Comparison of ENCODE assay signal across 8 mouse cellular contexts in the genomic region with DNA sequence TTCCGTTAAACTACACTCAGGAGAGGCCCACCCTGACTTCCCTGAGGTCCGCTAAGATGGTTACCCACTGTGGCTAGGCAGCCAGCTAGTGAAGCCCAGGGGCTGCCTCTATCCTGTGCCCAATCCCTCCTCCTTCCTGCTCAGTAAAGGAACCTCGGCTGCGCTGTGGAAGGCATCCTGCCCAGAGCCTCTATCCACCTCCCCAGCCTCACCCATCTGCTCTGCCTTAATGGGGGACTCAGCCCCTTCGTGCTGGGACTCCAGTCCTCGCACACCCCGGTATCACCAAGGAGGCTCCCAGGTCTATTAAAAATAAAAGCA. TPM values are rescaled to one million over a fixed set of nuclear protein-coding genes. Genes with fewer than 3 reads are reported as not detected.
A peak's percentile ranks its signal among the peaks of the same experiment; 100 is the strongest.
DNase-seq lines count a peak whose midpoint lies in the region; ATAC-seq and TF ChIP-seq lines count a peak whose summit lies in the region.

No protein-coding gene starts in this region.

- H3K9me3 ChIP-seq in kidney, postnatal 0 days (replicated peaks; ENCODE audit: low read length), result no peaks in the 10 kb centered on the region
- H3K9me3 ChIP-seq in embryonic facial prominence, embryonic 15.5 days (replicated peaks), result no peaks in the 10 kb centered on the region
- no peaks in the 10 kb centered on the region for H3K9me3 ChIP-seq in limb, embryonic 15.5 days
- H3K9me3 ChIP-seq in stomach, embryonic 16.5 days (replicated peaks; ENCODE audit: control insufficient read depth, low read length), result no peaks in the 10 kb centered on the region

- 13% methylated on average over 7 of the region's 7 CpGs for WGBS in kidney, postnatal 0 days
- WGBS in embryonic facial prominence, embryonic 15.5 days, result 11% methylated on average over 7 of the region's 7 CpGs
- 13% methylated on average over 7 of the region's 7 CpGs for WGBS in limb, embryonic 15.5 days
- 23% methylated on average over 7 of the region's 7 CpGs for WGBS in stomach, embryonic 16.5 days

- no peaks in the 10 kb centered on the region; the same call in 1 of the 2 replicates for H3K27me3 ChIP-seq in kidney, postnatal 0 days (ENCODE audit: insufficient read depth, low read length)
- H3K27me3 ChIP-seq in embryonic facial prominence, embryonic 15.5 days, result peaks cover 18% of the 10 kb centered on the region; the same call in 1 of the 2 replicates
- peaks cover 19% of the 10 kb centered on the region for H3K27me3 ChIP-seq in limb, embryonic 15.5 days
- H3K27me3 ChIP-seq in stomach, embryonic 16.5 days (ENCODE audit: control insufficient read depth, insufficient read depth, low read length), result peaks cover 10% of the 10 kb centered on the region; the same call in 1 of the 2 replicates

- no peaks in the 10 kb centered on the region for H3K36me3 ChIP-seq in kidney, postnatal 0 days (ENCODE audit: insufficient read depth, low read length)
- H3K36me3 ChIP-seq in embryonic facial prominence, embryonic 15.5 days, result no peaks in the 10 kb centered on the region
- H3K36me3 ChIP-seq in limb, embryonic 15.5 days, result no peaks in the 10 kb centered on the region
- no peaks in the 10 kb centered on the region for H3K36me3 ChIP-seq in stomach, embryonic 16.5 days (ENCODE audit: control insufficient read depth, insufficient read depth, low read length)

- no peak for DNase-seq in kidney, postnatal 0 days (ENCODE audit: low spot score)
- DNase-seq in kidney, postnatal 14 days, result no peak
- no peak for DNase-seq in layer of hippocampus, postnatal 36 days
- no peak for DNase-seq in kidney, adult 8-10 months

- no peak for ATAC-seq in kidney, postnatal 0 days (replicated peaks; ENCODE audit: low FRiP score, low read depth)
- ATAC-seq in embryonic facial prominence, embryonic 15.5 days (ENCODE audit: insufficient number of reproducible peaks, low FRiP score, low TSS enrichment, low read depth), result no peak
- no peak for ATAC-seq in limb, embryonic 15.5 days (ENCODE audit: insufficient number of reproducible peaks, low FRiP score, low TSS enrichment, low read depth)
- no peak for ATAC-seq in stomach, embryonic 16.5 days (ENCODE audit: insufficient read depth, low FRiP score)

- H3K9ac ChIP-seq in kidney, postnatal 0 days (ENCODE audit: low read depth, low read length), result no peak overlapping the region
- H3K9ac ChIP-seq in embryonic facial prominence, embryonic 15.5 days, result 0 out of 2 replicates have a peak overlapping the region, but pooled peaks have one; percentile 21
- no peak overlapping the region for H3K9ac ChIP-seq in limb, embryonic 15.5 days
- peak overlapping the region; percentile 51 for H3K9ac ChIP-seq in stomach, embryonic 16.5 days (ENCODE audit: low read length)

- no peak for TF ChIP-seq POLR2A in bone marrow macrophage, adult 2 months (IDR thresholded peaks at IDR 0.05; ENCODE audit: borderline replicate concordance, low read depth, low read length)

- peak overlapping the region; percentile 67 for H3K4me2 ChIP-seq in kidney, postnatal 0 days (ENCODE audit: low read length)
- H3K4me2 ChIP-seq in embryonic facial prominence, embryonic 15.5 days (replicated peaks), result peak overlapping the region; percentile 88
- peak overlapping the region; percentile 93 for H3K4me2 ChIP-seq in limb, embryonic 15.5 days
- no peak overlapping the region for H3K4me2 ChIP-seq in stomach, embryonic 16.5 days (ENCODE audit: low read depth, low read length)

- no peak for TF ChIP-seq CTCF in kidney, postnatal 0 days (IDR thresholded peaks at IDR 0.05; ENCODE audit: low read depth)
- no peak for TF ChIP-seq CTCF in bone marrow macrophage, adult 2 months (IDR thresholded peaks at IDR 0.05; ENCODE audit: low read depth, low read length)

- H3K4me1 ChIP-seq in kidney, postnatal 0 days (replicated peaks; ENCODE audit: insufficient read depth, low read length), result peaks cover 9% of the 10 kb centered on the region
- peaks cover 33% of the 10 kb centered on the region for H3K4me1 ChIP-seq in bone marrow macrophage, adult 2 months (ENCODE audit: control insufficient read depth, insufficient read depth, low read length)
- H3K4me1 ChIP-seq in embryonic facial prominence, embryonic 15.5 days, result peaks cover 20% of the 10 kb centered on the region
- H3K4me1 ChIP-seq in limb, embryonic 15.5 days, result peaks cover 29% of the 10 kb centered on the region
- peaks cover 16% of the 10 kb centered on the region for H3K4me1 ChIP-seq in stomach, embryonic 16.5 days (ENCODE audit: control insufficient read depth, insufficient read depth, low read length)

- no peak overlapping the region for H3K27ac ChIP-seq in kidney, postnatal 0 days
- peak overlapping the region; percentile 92 for H3K27ac ChIP-seq in bone marrow macrophage, adult 2 months (ENCODE audit: insufficient read depth, low read depth, low read length)
- no peak overlapping the region for H3K27ac ChIP-seq in embryonic facial prominence, embryonic 15.5 days (replicated peaks)
- no peak overlapping the region; the same call in 1 of the 2 replicates for H3K27ac ChIP-seq in limb, embryonic 15.5 days
- peak overlapping the region; percentile 17; the same call in 1 of the 2 replicates for H3K27ac ChIP-seq in stomach, embryonic 16.5 days (ENCODE audit: low read length)

- H3K4me3 ChIP-seq in kidney, postnatal 0 days (replicated peaks; ENCODE audit: low read depth, low read length), result no peak overlapping the region; the same call in 1 of the 2 replicates
- H3K4me3 ChIP-seq in bone marrow macrophage, adult 2 months (ENCODE audit: insufficient read depth, low read length), result peak overlapping the region; percentile 85
- H3K4me3 ChIP-seq in embryonic facial prominence, embryonic 15.5 days (replicated peaks), result peak overlapping the region; percentile 41
- peak overlapping the region; percentile 45 for H3K4me3 ChIP-seq in limb, embryonic 15.5 days
- H3K4me3 ChIP-seq in stomach, embryonic 16.5 days (replicated peaks; ENCODE audit: low read length), result peak overlapping the region; percentile 46

RNA-seq across cellular contexts. Expression of a gene that starts 3.9 kb away (rescaled TPM):
- polyA plus RNA-seq in kidney, postnatal 0 days (2015; fragmentation: Nextera tagmentation; extraction: Ambion mirVana), result 13.1 and 14.6 TPM in 2 replicates
- polyA plus RNA-seq in bone marrow macrophage, adult 2 months (2012; ENCODE audit: insufficient read depth, insufficient read length, missing spikeins), result 622 and 668 TPM in 2 replicates
- polyA plus RNA-seq in embryonic facial prominence, embryonic 15.5 days (2015; fragmentation: Nextera tagmentation; extraction: Ambion mirVana), result 43.8 and 44.7 TPM in 2 replicates
- polyA plus RNA-seq in limb, embryonic 15.5 days (2015; fragmentation: Nextera tagmentation; extraction: Ambion mirVana), result 44.5 and 46.5 TPM in 2 replicates
- polyA plus RNA-seq in stomach, embryonic 16.5 days (2015; fragmentation: Nextera tagmentation; extraction: Ambion mirVana), result 45.8 and 55.5 TPM in 2 replicates
- total RNA-seq in layer of hippocampus, postnatal 36 days (2021), result 100 to 1,000 TPM; 114 to 121 TPM

RNA-seq across cellular contexts. Expression of a gene that starts 8.1 kb away (rescaled TPM):
- 7.1 and 9.0 TPM in 2 replicates for polyA plus RNA-seq in kidney, postnatal 0 days (2015; fragmentation: Nextera tagmentation; extraction: Ambion mirVana)
- 8.4 and 11.6 TPM in 2 replicates for polyA plus RNA-seq in bone marrow macrophage, adult 2 months (2012; ENCODE audit: insufficient read depth, insufficient read length, missing spikeins)
- polyA plus RNA-seq in embryonic facial prominence, embryonic 15.5 days (2015; fragmentation: Nextera tagmentation; extraction: Ambion mirVana), result 9.8 and 12.5 TPM in 2 replicates
- 10.5 and 12.3 TPM in 2 replicates for polyA plus RNA-seq in limb, embryonic 15.5 days (2015; fragmentation: Nextera tagmentation; extraction: Ambion mirVana)
- polyA plus RNA-seq in stomach, embryonic 16.5 days (2015; fragmentation: Nextera tagmentation; extraction: Ambion mirVana), result 9.0 and 9.5 TPM in 2 replicates
- total RNA-seq in layer of hippocampus, postnatal 36 days (2021), result 10 to 100 TPM; 16.2 to 16.4 TPM

RNA-seq across cellular contexts. Expression of a gene that starts 8.5 kb away (rescaled TPM):
- 140 and 145 TPM in 2 replicates for polyA plus RNA-seq in kidney, postnatal 0 days (2015; fragmentation: Nextera tagmentation; extraction: Ambion mirVana)
- 62.1 and 63.7 TPM in 2 replicates for polyA plus RNA-seq in bone marrow macrophage, adult 2 months (2012; ENCODE audit: insufficient read depth, insufficient read length, missing spikeins)
- polyA plus RNA-seq in embryonic facial prominence, embryonic 15.5 days (2015; fragmentation: Nextera tagmentation; extraction: Ambion mirVana), result 121 TPM in 2 replicates
- 109 and 131 TPM in 2 replicates for polyA plus RNA-seq in limb, embryonic 15.5 days (2015; fragmentation: Nextera tagmentation; extraction: Ambion mirVana)
- polyA plus RNA-seq in stomach, embryonic 16.5 days (2015; fragmentation: Nextera tagmentation; extraction: Ambion mirVana), result 93.0 and 107 TPM in 2 replicates
- 100 to 1,000 TPM in 1 of 2 experiments, 10 to 100 TPM in 1; 98.8 to 109 TPM for total RNA-seq in layer of hippocampus, postnatal 36 days (2021)

RNA-seq across cellular contexts. Expression of a gene that starts 27.5 kb away (rescaled TPM):
- 13.4 and 17.3 TPM in 2 replicates for polyA plus RNA-seq in kidney, postnatal 0 days (2015; fragmentation: Nextera tagmentation; extraction: Ambion mirVana)
- 42.3 and 56.8 TPM in 2 replicates for polyA plus RNA-seq in bone marrow macrophage, adult 2 months (2012; ENCODE audit: insufficient read depth, insufficient read length, missing spikeins)
- polyA plus RNA-seq in embryonic facial prominence, embryonic 15.5 days (2015; fragmentation: Nextera tagmentation; extraction: Ambion mirVana), result 10.0 and 12.2 TPM in 2 replicates
- 12.2 and 17.5 TPM in 2 replicates for polyA plus RNA-seq in limb, embryonic 15.5 days (2015; fragmentation: Nextera tagmentation; extraction: Ambion mirVana)
- 11.9 and 13.0 TPM in 2 replicates for polyA plus RNA-seq in stomach, embryonic 16.5 days (2015; fragmentation: Nextera tagmentation; extraction: Ambion mirVana)
- 10 to 100 TPM in 1 of 2 experiments, 1 to 10 TPM in 1; 6.3 to 11.2 TPM for total RNA-seq in layer of hippocampus, postnatal 36 days (2021)

RNA-seq across cellular contexts. Expression of a gene that starts 54.6 kb away (rescaled TPM):
- 37.8 and 38.6 TPM in 2 replicates for polyA plus RNA-seq in kidney, postnatal 0 days (2015; fragmentation: Nextera tagmentation; extraction: Ambion mirVana)
- polyA plus RNA-seq in bone marrow macrophage, adult 2 months (2012; ENCODE audit: insufficient read depth, insufficient read length, missing spikeins), result 28.6 and 31.7 TPM in 2 replicates
- polyA plus RNA-seq in embryonic facial prominence, embryonic 15.5 days (2015; fragmentation: Nextera tagmentation; extraction: Ambion mirVana), result 43.4 and 49.5 TPM in 2 replicates
- polyA plus RNA-seq in limb, embryonic 15.5 days (2015; fragmentation: Nextera tagmentation; extraction: Ambion mirVana), result 43.4 and 43.9 TPM in 2 replicates
- polyA plus RNA-seq in stomach, embryonic 16.5 days (2015; fragmentation: Nextera tagmentation; extraction: Ambion mirVana), result 40.4 and 47.6 TPM in 2 replicates
- 10 to 100 TPM; 25.6 to 30.3 TPM for total RNA-seq in layer of hippocampus, postnatal 36 days (2021)

Comparison
In these comparisons a context has a peak if more than half of its experiments do, and no peak if none do; other contexts are left out.
1. H3K27ac ChIP-seq: peak in bone marrow macrophage, adult 2 months (single experiment) and stomach, embryonic 16.5 days (single experiment); none in kidney, postnatal 0 days (single experiment), embryonic facial prominence, embryonic 15.5 days (single experiment) and limb, embryonic 15.5 days (single experiment).
2. H3K9ac ChIP-seq: peak in embryonic facial prominence, embryonic 15.5 days (single experiment) and stomach, embryonic 16.5 days (single experiment); none in kidney, postnatal 0 days (single experiment) and limb, embryonic 15.5 days (single experiment).
3. RNA of a gene that starts 3.9 kb away (polyA plus RNA-seq): 622 to 668 TPM in bone marrow macrophage, adult 2 months; 45.8 to 55.5 TPM in stomach, embryonic 16.5 days, 44.5 to 46.5 TPM in limb, embryonic 15.5 days, 43.8 to 44.7 TPM in embryonic facial prominence, embryonic 15.5 days and 13.1 to 14.6 TPM in kidney, postnatal 0 days; every median in the first group is over 10 times any median in the second.